Mouse (Mus musculus): Measurements from ENCODE around the gene Rcan3. TPM values are rescaled to one million over a fixed set of nuclear protein-coding genes. Genes with fewer than 3 reads are reported as not detected.

The Rcan3 gene
- total RNA-seq, 2 experiments from 2014 or later: 6.1 to 6.7 TPM

DNA sequence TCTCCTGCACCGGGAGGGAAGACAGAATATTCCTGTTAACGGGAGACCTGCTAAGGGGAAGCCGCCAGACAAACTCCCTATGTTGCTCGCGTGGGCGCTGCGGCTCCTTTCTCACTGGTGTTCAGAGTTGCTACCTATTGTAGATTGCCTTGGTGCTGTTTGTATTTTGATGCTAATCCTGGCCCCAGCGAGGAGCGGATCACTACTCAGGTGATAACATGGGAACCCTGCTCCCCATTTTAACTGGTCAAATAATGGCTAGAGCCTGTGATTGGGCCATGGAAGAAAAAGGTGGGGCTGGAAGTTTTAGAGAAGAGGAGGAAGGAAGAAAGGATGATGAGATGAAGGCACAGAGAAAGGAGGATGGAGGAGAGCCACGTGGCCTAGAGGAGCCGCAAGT is 13.2 kb downstream of the Rcan3 start:
- no peak for DNase-seq
- intact Hi-C loops (cut with DNase I; ENCODE audit: low total_unique reads): no loop called here

DNA sequence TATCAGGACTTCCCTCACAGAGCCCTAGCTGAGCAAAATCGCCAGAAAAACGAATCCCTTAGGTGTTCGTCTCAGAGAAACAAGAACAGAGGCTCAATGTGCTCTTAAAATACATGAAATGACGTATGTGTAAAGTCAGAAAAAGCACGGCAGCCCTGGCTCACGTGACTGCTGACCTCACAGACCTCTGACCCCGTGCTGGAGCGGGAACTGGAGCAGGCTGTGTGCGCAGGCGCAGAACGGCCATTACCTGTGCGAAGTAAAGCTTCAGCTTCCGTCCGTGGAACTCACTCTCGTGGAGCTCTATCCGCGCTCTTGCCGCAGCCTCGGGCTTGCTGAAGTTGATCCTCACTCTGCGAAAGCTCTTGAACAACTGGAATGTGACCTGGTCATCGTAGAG is 13.7 kb downstream of the Rcan3 start:
- DNase-seq: no peak
- intact Hi-C loops (cut with DNase I; ENCODE audit: low total_unique reads): no loop called here

DNA sequence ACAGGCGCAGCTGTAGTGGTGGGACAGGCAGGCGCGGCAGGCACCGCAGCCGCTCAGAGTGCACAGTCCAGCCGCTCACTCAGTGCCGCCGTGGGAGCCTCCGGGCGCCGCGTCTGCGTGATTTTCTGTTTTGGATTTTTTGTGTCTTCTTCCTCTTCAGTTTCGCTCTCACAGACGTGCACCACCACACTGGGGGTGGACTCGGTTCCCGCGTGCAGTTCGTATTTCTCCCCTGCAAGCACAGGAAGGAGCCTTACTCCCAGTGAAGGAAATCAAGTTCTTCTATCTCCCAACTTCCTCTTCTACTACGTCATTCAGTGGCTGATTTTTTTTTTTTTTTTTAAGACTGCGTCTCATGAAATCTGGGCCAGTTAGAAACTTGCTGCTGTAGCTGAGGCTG is 17.3 kb downstream of the Rcan3 start:
- intact Hi-C loops (cut with DNase I; ENCODE audit: low total_unique reads): no loop called here
- DNase-seq: no peak

GRCm38 (mm10) chr4:135413491-135413890 is 20.2 kb downstream of the Rcan3 start:
- intact Hi-C loops (cut with DNase I; ENCODE audit: low total_unique reads): loop anchor here (5.0 kb wide), 1 partner anchor 36 kb away; no protein-coding TSS in a partner anchor
- DNase-seq: no peak

- intact Hi-C loops (cut with DNase I; ENCODE audit: low total_unique reads): loop anchor here (5.0 kb wide), 1 partner anchor 34 kb away; no protein-coding TSS in a partner anchor
- peak; percentile 58 for DNase-seq
Measured at GRCm38 (mm10) chr4:135411633-135412032, 22.0 kb downstream of the Rcan3 start.

DNA sequence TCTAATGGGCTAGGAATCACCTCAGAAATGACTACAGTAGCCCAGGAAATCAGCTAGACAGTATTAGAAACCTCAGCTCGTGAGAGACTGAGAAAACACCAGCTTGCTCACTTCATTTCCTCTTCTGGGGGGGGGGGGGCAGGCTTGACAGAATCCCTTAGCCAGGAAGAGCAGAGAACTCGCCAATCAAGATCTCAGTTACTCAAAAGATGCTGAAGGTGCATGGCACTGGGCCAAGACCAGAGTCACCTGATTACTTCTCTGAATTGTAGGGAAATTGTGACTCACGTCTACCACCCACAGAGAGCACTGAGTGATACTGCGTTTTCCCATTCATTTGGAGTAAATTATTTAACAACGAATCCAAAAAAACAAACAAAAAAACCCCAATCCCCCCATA is 27.5 kb downstream of the Rcan3 start:
- DNase-seq: no peak
- intact Hi-C loops (cut with DNase I; ENCODE audit: low total_unique reads): no loop called here

DNA sequence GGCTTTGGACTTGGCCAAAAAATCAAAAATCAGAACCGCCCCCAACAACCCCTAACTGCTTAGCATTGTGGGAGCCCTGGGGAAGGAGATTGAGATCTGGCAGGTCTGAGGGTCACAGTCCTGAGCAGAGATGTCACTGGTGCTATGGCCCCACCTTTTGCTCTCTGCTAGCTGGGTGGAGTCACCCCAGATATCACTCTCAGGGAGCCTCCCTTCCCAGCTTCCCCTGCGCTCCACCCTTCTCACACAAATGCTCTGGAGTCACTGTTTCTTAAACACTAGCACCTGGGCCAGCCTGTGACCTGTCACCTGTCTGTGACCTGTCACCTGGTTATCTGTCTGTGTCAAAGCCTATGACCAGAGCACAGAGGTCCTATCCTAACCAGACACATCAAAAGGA is 28.7 kb downstream of the Rcan3 start:
- DNase-seq: no peak
- intact Hi-C loops (cut with DNase I; ENCODE audit: low total_unique reads): no loop called here

- intact Hi-C loops (cut with DNase I; ENCODE audit: low total_unique reads): no loop called here
Measured at GRCm38 (mm10) chr4:135404048-135404447, 29.6 kb downstream of the Rcan3 start.

DNA sequence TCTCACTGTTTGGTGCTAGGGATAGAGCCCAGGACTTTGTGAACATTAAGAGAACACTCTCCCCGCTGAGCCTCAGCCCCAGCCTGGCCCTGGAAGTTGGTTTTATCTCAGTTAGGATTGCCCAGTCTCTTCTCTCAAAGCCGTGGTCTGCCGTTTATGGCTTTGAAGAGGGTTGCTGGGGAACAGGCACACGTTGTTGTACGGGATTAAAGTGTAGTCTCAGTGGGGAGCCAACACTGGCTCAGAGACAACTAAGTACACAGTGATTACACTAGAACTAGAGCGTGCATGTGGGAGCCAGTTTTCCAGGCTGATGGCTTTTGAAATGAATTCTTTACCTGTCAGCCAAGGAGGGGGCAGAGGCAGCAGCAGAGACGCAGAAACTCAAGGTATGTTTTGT is 31.8 kb downstream of the Rcan3 start:
- intact Hi-C loops (cut with DNase I; ENCODE audit: low total_unique reads): no loop called here
- no peak for DNase-seq

More at GRCm38 (mm10) chr4:135404048-135404447, 29.6 kb downstream of the Rcan3 start:
- no peak for DNase-seq

DNA sequence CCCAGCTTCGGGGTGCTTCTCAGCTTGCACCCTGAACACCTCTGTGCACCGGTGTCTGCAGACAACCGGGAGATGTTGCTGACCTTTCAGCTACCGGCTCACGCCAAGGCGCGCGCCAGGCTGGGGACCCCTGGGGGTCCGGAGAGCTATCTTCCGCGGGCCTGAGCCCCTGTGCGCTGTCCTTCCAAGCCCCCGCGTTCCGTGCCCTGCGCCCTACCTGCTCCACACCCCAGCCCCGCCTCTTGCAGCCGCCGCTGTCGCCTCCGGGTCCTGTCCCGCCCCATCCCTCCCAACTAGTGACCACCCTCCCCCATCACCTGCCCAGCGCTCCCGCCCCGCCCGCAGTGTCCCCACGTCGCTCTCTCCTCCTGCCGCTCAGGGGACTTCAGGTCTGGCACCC is 35.7 kb downstream of the Rcan3 start, which contains the start of gene Ncmap:
TSS of gene Ncmap (minus strand) at position 237 of the 400 bp plus-strand sequence.
- no peak for DNase-seq
- intact Hi-C loops (cut with DNase I; ENCODE audit: low total_unique reads): no loop called here

- DNase-seq: no peak
- intact Hi-C loops (cut with DNase I; ENCODE audit: low total_unique reads): no loop called here
Measured at GRCm38 (mm10) chr4:135397551-135397950, 36.1 kb downstream of the Rcan3 start.

GRCm38 (mm10) chr4:135396303-135396702 is 37.4 kb downstream of the Rcan3 start:
- no peak for DNase-seq

GRCm38 (mm10) chr4:135395375-135395774 is 38.3 kb downstream of the Rcan3 start:
- intact Hi-C loops (cut with DNase I; ENCODE audit: low total_unique reads): no loop called here
- no peak for DNase-seq

More at GRCm38 (mm10) chr4:135396303-135396702, 37.4 kb downstream of the Rcan3 start:
- intact Hi-C loops (cut with DNase I; ENCODE audit: low total_unique reads): no loop called here

DNA sequence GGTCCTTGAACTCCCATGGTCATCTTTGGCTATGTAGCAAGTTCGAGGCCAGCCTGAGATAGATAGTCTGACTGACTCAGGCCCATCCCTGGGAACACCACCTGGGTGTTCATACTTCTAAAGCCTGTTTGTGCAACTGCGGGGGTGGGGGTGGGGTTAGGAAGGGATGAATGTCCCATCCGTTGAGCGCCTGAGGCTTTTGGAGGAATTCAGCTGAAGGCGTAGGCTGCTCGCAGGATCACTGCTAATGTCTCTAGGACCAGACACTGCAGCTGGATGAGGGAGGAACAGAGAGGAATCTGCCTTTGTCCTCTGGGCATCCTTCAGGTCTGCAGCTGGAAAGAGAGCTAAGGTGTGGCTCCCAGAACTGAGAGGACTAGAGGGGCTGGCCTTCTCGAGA is 39.0 kb downstream of the Rcan3 start:
- intact Hi-C loops (cut with DNase I; ENCODE audit: low total_unique reads): no loop called here
- DNase-seq: no peak

GRCm38 (mm10) chr4:135393381-135393780 is 40.3 kb downstream of the Rcan3 start:
- no peak for DNase-seq
- intact Hi-C loops (cut with DNase I; ENCODE audit: low total_unique reads): no loop called here

- no peak for DNase-seq
- intact Hi-C loops (cut with DNase I; ENCODE audit: low total_unique reads): no loop called here
Measured at GRCm38 (mm10) chr4:135392801-135393200, 40.9 kb downstream of the Rcan3 start.

GRCm38 (mm10) chr4:135391014-135391413 is 42.6 kb downstream of the Rcan3 start:
- no peak for DNase-seq
- intact Hi-C loops (cut with DNase I; ENCODE audit: low total_unique reads): no loop called here

DNA sequence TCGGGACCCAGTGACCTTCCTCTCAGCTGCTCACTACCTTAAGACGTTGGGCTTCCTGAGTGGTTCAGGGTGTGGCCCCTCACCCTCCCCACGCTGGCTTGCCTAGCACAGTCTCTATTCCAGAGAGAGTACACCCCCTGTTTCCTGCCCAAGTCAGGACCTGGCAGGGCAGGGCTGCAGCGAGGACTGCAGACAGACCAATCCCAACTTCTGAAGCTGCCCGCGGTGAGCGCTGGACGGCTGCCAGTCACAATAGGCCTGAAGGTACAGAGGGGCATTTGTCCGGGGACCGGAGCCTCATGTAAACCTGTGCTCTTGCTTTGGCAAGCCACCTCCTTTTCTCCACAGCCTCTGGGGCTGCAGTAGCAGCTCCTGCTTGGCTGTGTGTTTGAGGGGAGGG is 48.0 kb downstream of the Rcan3 start:
- DNase-seq: no peak
- intact Hi-C loops (cut with DNase I; ENCODE audit: low total_unique reads): no loop called here

DNA sequence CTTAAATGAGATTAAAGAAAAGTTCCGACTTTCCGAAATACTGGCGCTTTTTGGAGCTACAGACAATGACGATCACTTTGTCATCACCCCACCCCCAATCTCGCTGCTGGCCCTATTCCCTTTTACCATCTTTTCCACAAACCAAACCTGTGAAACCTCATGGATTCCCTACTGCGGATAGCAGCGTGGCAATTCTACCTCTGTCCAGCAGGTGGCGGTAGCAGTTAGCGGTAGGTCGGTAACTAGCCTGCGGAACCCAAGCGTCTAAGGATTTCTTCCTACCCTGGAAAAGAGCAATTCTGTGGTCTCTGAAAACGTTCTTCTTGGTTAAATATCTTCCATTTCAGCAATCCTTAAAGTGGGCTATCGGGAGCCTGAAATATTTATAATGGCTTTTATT is 51.3 kb downstream of the Rcan3 start:
- intact Hi-C loops (cut with DNase I; ENCODE audit: low total_unique reads): no loop called here
- peak; percentile 65 for DNase-seq

DNA sequence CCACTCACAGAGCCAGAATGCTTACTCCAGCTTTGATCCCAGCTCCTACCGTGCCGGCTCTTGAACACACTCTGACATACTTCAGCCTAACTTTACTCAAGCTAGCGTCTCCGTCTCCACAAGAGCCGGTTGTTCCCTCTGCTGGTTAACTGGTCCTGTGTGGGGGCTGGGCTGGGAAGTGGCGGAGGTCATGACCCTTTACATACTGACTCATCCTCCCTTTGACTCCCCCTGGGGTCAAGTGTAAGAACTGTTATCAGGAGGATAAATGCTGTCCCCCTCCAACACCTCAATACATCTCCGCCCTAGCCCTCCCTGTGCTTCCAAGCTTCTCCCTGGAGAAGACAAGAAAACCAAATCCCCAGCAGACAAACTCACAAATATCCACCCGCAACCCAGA is 52.3 kb downstream of the Rcan3 start:
- intact Hi-C loops (cut with DNase I; ENCODE audit: low total_unique reads): no loop called here
- no peak for DNase-seq

DNA sequence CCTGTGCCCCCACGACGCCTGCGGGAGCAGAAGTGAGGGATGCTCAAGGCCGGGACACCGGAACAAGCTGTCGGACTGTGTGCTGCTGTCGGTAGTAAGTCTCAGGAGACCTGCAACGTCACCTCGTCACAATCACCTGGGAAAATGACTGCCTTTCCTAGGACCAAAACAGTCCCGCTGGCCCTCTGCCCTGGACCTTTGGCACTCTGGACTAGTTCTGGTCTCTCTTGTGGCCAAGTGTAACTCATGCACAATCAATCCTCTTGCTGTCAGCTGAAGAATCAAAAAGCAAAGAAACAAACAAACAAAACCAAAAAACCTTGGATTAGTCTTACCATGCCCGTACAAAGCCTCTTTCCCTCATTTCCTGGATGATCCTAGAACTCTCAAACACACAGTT is 56.4 kb downstream of the Rcan3 start:
- intact Hi-C loops (cut with DNase I; ENCODE audit: low total_unique reads): loop anchor here (5.0 kb wide), 1 partner anchor 35 kb away; no protein-coding TSS in a partner anchor
- DNase-seq: no peak

DNA sequence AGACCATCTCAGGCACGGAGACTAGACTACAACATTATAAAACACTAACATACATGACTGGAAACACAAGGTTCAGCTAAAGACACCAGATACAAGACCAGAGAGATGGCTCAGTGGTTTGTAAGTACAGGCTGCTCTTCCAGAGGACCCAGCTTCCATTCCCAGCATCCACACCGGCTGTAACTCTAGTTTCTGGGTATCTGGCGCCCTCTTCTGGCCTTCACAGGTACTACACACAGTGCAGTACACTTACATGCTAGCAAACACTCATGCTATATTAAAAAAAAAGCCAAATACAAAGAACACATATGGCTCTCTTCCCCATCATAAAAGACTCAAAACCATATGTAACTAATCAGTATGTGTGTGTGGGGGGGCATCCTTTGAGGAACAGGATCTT is 58.2 kb downstream of the Rcan3 start:
- intact Hi-C loops (cut with DNase I; ENCODE audit: low total_unique reads): loop anchor here (5.0 kb wide), 1 partner anchor 37 kb away; no protein-coding TSS in a partner anchor
- no peak for DNase-seq
